Mouse (Mus musculus) thymus, adult 2 months (tissue): Measurements from ENCODE around the gene Tmem37.

Experiments
- CTCF ChIP-seq: fragments of 200-500 bp; IDR thresholded peaks from 2 replicates; pipeline ENCODE4 v1.5.1; 2012; ENCODE audit warnings: mild to moderate bottlenecking, control low read depth, low read length, moderate library complexity, borderline replicate concordance; ENCODE audit not compliant: control insufficient read depth, poor library complexity, insufficient read depth; ENCODE audit errors: extremely low read depth
- POLR2A ChIP-seq: fragments of 200-500 bp; IDR thresholded peaks from 2 replicates; pipeline ENCODE4 v1.6.1; 2012; ENCODE audit warnings: mild to moderate bottlenecking, low read length, control low read depth, moderate library complexity; ENCODE audit not compliant: control insufficient read depth, poor library complexity, insufficient read depth; ENCODE audit errors: extremely low read depth

DNA sequence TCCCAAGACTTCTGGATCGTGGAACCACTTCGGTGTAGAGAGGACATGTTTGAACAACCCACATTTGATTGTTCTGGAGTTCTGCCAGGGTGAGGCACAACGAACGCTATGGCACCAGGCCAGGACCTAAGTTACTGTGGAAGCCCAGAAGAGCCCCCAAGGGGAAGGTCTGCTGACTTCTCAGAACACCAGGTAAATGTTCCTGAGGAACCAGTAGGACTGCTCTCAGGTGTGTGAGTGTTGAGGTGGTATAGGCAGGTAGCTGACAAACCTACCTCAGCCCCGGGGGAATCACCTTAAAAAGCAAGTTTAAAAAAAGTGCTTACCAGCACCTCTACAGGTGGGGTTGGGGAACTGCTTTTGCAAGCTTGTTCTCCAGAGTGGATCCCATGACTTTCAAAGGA, 31.7 kb upstream of the Tmem37 start:
- TF ChIP-seq POLR2A (no peak), CTCF (no peak)
